Mouse (Mus musculus) ovary, postnatal 36 days (tissue): ENCODE results near the gene Cfap43.

ENCODE experiments used
- DNase-seq: peaks from one replicate; pipeline ENCODE4 v3.0.0; 2022; ENCODE audit warnings: low spot score, mixed read lengths

Gene Cfap43

GRCm38 (mm10) chr19:47705080-47705771 is 213.9 kb downstream of the Cfap43 start:
- no peak for DNase-seq

GRCm38 (mm10) chr19:47700509-47700908 is 218.6 kb downstream of the Cfap43 start:
- DNase-seq: no peak

GRCm38 (mm10) chr19:47699743-47700142 is 219.3 kb downstream of the Cfap43 start:
- DNase-seq: no peak

GRCm38 (mm10) chr19:47698266-47698665 is 220.8 kb downstream of the Cfap43 start:
- DNase-seq: no peak

- DNase-seq: no peak
Measured at GRCm38 (mm10) chr19:47697067-47697466, 222.0 kb downstream of the Cfap43 start.

GRCm38 (mm10) chr19:47696411-47696810 is 222.7 kb downstream of the Cfap43 start:
- DNase-seq: no peak

- DNase-seq: no peak
Measured at GRCm38 (mm10) chr19:47695725-47696124, 223.4 kb downstream of the Cfap43 start.

- no peak for DNase-seq
Measured at GRCm38 (mm10) chr19:47691994-47692393, 227.1 kb downstream of the Cfap43 start, which contains the start of gene Col17a1. TSS of gene Col17a1 (minus strand) at chr19:47692094.

- no peak for DNase-seq
Measured at GRCm38 (mm10) chr19:47689592-47689991, 229.5 kb downstream of the Cfap43 start.
